Mouse (Mus musculus): ENCODE data around the gene Ift88. TPM values are rescaled to one million over a fixed set of nuclear protein-coding genes. Genes with fewer than 3 reads are reported as not detected.

The Ift88 gene
- polyA plus RNA-seq, 1 experiment from 2014 or later = 16.0 TPM

DNA sequence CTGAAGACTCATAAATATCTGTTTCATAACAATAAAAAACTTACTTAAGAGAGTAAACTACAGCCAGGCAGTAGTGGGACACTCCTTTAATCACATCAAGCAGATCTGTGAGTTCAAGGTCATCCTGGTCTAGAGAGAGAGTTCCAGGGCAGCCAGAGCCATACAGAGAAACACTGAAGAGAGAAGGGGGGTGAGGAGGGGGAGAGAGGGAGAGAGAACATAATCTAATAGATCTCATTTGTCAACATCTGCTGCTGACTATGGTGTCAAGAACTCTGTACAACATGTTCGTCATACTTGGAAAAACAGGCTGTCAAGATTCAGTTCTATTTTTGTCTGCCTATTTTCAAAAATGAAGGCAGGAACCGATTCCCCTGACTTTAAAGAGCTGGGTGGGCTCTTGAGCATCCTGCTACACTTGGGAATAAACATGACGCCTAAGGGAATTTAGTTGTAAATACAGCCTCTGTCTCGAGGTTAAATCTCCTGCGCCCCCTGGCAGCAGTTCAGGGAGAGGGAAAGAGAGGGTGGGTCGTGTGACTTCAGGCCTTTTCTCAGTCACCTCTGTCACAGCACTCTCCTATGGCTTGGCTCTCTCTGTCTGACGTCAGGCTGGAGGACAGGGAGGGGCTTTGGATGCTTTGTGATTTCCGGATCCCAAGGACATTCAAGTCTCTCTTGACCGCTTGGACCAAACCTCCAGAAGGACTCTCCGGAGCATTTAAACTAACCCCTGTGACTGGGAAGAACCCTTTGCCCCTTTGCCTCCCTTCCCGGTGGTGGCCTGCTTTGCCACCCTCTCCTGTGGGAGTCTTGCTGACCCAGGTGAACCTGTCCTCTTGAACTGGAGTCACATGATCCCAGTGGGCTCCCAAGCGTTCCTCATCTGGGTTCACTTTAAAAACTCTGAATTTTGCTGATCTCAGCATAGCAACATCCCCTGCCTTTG, 16.5 kb upstream of the Ift88 start:
- no peaks in the 10 kb centered on the region for H3K9me3 ChIP-seq (ENCODE audit: low read depth, low read length)
- H3K27ac ChIP-seq (ENCODE audit: low read depth) = no peak overlapping the region
- H3K4me1 ChIP-seq (ENCODE audit: insufficient read depth) = no peaks in the 10 kb centered on the region
- no peak overlapping the region; the same call in 1 of the 2 replicates for H3K4me3 ChIP-seq (ENCODE audit: low read depth, low read length)
- no peak overlapping the region for H3K9ac ChIP-seq
- DNase-seq = peak; percentile 86
- ATAC-seq (ENCODE audit: insufficient read depth) = peak; percentile 93
- WGBS = 2% methylated on average over 12 of the region's 12 CpGs
- peak overlapping the region; percentile 47 for H3K4me2 ChIP-seq
- no peaks in the 10 kb centered on the region for H3K36me3 ChIP-seq (ENCODE audit: insufficient read depth)
- TF ChIP-seq CTCF (IDR thresholded peaks at IDR 0.05; ENCODE audit: low read depth) = peak; percentile 75
- H3K27me3 ChIP-seq (ENCODE audit: insufficient read depth, low read length) = no peaks in the 10 kb centered on the region

DNA sequence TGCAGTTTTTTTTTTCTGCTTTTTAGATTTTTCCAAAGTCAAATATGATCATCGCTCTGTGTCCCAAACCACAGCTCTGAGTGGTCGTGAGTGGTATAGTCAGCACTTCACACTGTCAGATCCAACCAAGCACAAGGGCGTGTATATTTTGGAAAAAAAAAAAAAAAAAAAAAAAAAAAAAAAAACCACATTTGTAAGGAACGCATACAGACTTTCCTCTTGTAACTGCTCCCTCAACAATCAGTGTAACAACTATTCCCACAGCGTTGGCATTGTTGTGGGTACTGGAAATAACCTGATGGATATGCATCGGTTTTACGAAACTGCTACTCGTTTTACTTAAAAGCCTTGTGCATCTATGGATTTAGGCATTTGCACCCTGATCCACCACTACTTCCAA, 15.8 kb upstream of the Ift88 start:
- Histone ChIP-seq H3K9ac (no peak overlapping the region), H3K27ac (ENCODE audit: low read depth) (no peak overlapping the region), H3K9me3 (ENCODE audit: low read depth, low read length) (no peaks in the 10 kb centered on the region), H3K4me2 (no peak overlapping the region), H3K36me3 (ENCODE audit: insufficient read depth) (no peaks in the 10 kb centered on the region), H3K4me1 (ENCODE audit: insufficient read depth) (no peaks in the 10 kb centered on the region), H3K4me3 (ENCODE audit: low read depth, low read length) (no peak overlapping the region), H3K27me3 (ENCODE audit: insufficient read depth, low read length) (no peaks in the 10 kb centered on the region)
- no peak for ATAC-seq (ENCODE audit: insufficient read depth)
- DNase-seq = no peak
- no peak for TF ChIP-seq CTCF (IDR thresholded peaks at IDR 0.05; ENCODE audit: low read depth)
- 71% methylated on average over 8 of the region's 8 CpGs for WGBS

DNA sequence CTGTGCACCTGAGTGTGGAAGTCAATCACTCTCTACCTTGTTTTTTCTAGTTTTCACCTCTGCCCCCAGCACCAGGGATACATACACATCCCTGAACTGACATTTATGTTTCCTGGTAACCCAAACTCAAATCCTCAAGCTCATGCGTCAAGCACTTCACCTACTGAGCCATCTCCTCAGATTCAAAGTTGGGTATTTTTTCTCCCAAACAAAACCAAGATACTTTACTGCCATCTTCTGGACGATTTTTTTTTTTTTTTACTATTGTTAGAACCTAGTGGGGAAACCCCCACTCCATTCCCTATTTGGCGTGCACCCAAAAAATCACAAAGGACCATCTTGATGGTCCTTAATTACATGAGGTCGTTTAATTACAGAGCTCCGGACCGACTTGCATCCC, 14.8 kb upstream of the Ift88 start:
- TF ChIP-seq CTCF (IDR thresholded peaks at IDR 0.05; ENCODE audit: low read depth) = 0 out of 2 replicates have a peak, but pooled peaks have one; percentile 4
- Histone ChIP-seq H3K9me3 (ENCODE audit: low read depth, low read length) (no peaks in the 10 kb centered on the region), H3K36me3 (ENCODE audit: insufficient read depth) (no peaks in the 10 kb centered on the region), H3K4me2 (no peak overlapping the region), H3K4me3 (ENCODE audit: low read depth, low read length) (no peak overlapping the region), H3K9ac (no peak overlapping the region), H3K27ac (ENCODE audit: low read depth) (no peak overlapping the region), H3K27me3 (ENCODE audit: insufficient read depth, low read length) (no peaks in the 10 kb centered on the region), H3K4me1 (ENCODE audit: insufficient read depth) (no peaks in the 10 kb centered on the region)
- WGBS = 16% methylated on average over 6 of the region's 6 CpGs
- ATAC-seq (ENCODE audit: insufficient read depth) (no peak), DNase-seq (peak; percentile 76)

DNA sequence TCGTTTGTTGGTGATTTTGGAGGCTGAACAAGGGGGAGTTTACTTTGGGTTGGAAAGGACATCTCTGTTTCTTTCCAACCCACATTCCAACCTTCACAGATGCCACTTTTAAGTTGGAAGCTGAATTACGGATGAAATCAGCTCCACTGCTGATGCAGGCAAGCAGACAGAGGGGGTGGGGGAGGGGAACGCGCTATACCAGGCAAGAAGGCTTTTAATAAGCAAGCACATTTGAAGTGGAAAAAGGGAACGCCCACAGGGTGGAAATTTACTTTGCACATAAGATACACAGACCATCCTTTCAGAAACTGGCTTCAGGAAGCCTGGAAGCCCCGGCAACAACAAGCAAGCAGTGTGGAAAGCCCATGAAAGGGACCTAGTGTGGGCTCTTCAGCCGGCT, 11.7 kb upstream of the Ift88 start:
- Histone ChIP-seq H3K4me2 (no peak overlapping the region), H3K27ac (ENCODE audit: low read depth) (no peak overlapping the region), H3K4me3 (ENCODE audit: low read depth, low read length) (no peak overlapping the region), H3K9me3 (ENCODE audit: low read depth, low read length) (no peaks in the 10 kb centered on the region), H3K36me3 (ENCODE audit: insufficient read depth) (no peaks in the 10 kb centered on the region), H3K9ac (no peak overlapping the region), H3K27me3 (ENCODE audit: insufficient read depth, low read length) (no peaks in the 10 kb centered on the region), H3K4me1 (ENCODE audit: insufficient read depth) (no peaks in the 10 kb centered on the region)
- ATAC-seq (ENCODE audit: insufficient read depth) = no peak
- TF ChIP-seq CTCF (IDR thresholded peaks at IDR 0.05; ENCODE audit: low read depth) = no peak
- WGBS = 51% methylated on average over 7 of the region's 7 CpGs
- peak; percentile 23 for DNase-seq

DNA sequence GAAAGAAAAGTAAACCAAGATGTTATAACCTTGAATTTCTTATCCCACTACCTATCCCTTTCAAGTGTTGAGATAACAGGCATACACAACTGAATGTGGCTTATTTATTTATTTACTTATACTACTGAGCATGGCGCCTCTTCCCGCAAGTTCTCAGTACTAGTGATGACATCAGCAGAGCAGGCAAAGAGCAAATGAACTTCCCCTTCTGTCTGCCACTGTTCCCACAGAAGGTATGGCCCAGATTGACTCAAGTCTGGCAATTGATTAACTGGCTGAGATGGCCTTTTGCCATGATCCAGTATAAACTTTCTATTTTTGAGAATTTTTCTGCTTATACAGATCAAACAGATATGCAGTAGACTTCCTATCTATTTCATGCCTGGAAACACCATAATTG, 6.7 kb upstream of the Ift88 start:
- WGBS = 75% methylated on average over 2 of the region's 2 CpGs
- H3K36me3 ChIP-seq (ENCODE audit: insufficient read depth) = no peaks in the 10 kb centered on the region
- TF ChIP-seq CTCF (IDR thresholded peaks at IDR 0.05; ENCODE audit: low read depth) = no peak

DNA sequence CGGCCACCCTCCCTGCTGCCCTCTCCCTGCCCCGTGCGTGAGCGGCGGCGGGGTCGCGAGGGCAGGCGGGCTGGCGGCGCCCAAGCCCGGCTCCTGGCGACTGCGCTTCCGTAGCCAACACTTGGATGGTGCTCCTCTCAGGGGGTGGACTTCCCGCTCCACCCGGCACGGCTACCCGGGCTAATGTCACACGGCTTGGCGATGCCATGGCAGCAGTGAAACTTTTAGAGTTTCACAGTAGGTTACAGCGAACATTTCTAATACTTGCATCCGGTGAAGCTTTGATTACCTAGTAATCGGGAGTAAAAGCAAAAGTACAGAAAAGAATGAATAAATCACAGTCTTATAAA, 325 bp downstream of the Ift88 start:
- Histone ChIP-seq H3K4me1 (ENCODE audit: insufficient read depth) (no peaks in the 10 kb centered on the region), H3K27me3 (ENCODE audit: insufficient read depth, low read length) (no peaks in the 10 kb centered on the region), H3K27ac (ENCODE audit: low read depth) (peak overlapping the region; percentile 48; the same call in 1 of the 2 replicates), H3K4me3 (ENCODE audit: low read depth, low read length) (peak overlapping the region; percentile 84), H3K9me3 (ENCODE audit: low read depth, low read length) (no peaks in the 10 kb centered on the region), H3K9ac (peak overlapping the region; percentile 72), H3K36me3 (ENCODE audit: insufficient read depth) (no peaks in the 10 kb centered on the region), H3K4me2 (peak overlapping the region; percentile 78)
- TF ChIP-seq CTCF (IDR thresholded peaks at IDR 0.05; ENCODE audit: low read depth) = no peak
- peak; percentile 88 for ATAC-seq (ENCODE audit: insufficient read depth)
- WGBS = under 1% methylated on average over 24 of the region's 24 CpGs
- no peak for DNase-seq

More for the DNA sequence above, 6.7 kb upstream of the Ift88 start:
- H3K27ac ChIP-seq (ENCODE audit: low read depth) = no peak overlapping the region
- DNase-seq = no peak
- ATAC-seq (ENCODE audit: insufficient read depth) = no peak
- H3K4me1 ChIP-seq (ENCODE audit: insufficient read depth) = no peaks in the 10 kb centered on the region
- no peak overlapping the region for H3K4me3 ChIP-seq (ENCODE audit: low read depth, low read length)
- H3K4me2 ChIP-seq = no peak overlapping the region
- H3K9me3 ChIP-seq (ENCODE audit: low read depth, low read length) = no peaks in the 10 kb centered on the region
- H3K9ac ChIP-seq = no peak overlapping the region
- no peaks in the 10 kb centered on the region for H3K27me3 ChIP-seq (ENCODE audit: insufficient read depth, low read length)

DNA sequence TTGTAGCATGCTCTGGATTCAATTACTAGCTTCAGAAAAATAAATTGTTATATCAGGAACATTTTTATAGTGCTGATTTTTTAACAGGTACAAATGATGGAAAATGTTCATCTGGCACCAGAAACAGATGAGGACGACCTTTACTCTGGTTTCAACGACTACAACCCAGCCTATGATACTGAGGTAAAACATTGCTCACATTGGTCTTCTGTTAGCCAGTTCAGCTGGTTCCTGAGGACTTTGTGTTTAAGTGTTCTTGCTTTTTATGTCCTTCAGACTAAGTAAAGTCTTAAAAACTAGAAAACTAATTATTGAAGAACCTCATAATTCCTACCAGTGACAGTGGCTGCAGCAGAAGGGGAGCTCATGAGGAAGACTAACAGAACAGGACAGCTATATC, 6.6 kb downstream of the Ift88 start:
- H3K4me1 ChIP-seq (ENCODE audit: insufficient read depth) = no peaks in the 10 kb centered on the region
- H3K4me3 ChIP-seq (ENCODE audit: low read depth, low read length) = no peak overlapping the region
- no peaks in the 10 kb centered on the region for H3K9me3 ChIP-seq (ENCODE audit: low read depth, low read length)
- 71% methylated on average over 2 of the region's 2 CpGs for WGBS
- no peak for ATAC-seq (ENCODE audit: insufficient read depth)
- H3K27me3 ChIP-seq (ENCODE audit: insufficient read depth, low read length) = no peaks in the 10 kb centered on the region
- no peak for DNase-seq
- no peak overlapping the region for H3K9ac ChIP-seq
- no peak for TF ChIP-seq CTCF (IDR thresholded peaks at IDR 0.05; ENCODE audit: low read depth)
- H3K36me3 ChIP-seq (ENCODE audit: insufficient read depth) = no peaks in the 10 kb centered on the region
- no peak overlapping the region for H3K27ac ChIP-seq (ENCODE audit: low read depth)
- no peak overlapping the region for H3K4me2 ChIP-seq

Data from lung, embryonic 14.5 days (tissue).